Mouse (Mus musculus) small intestine, adult 2 months (tissue): Measurements from ENCODE around the gene Tspan14.

Source experiments
- CTCF ChIP-seq: fragments of 200-500 bp; IDR thresholded peaks from 2 replicates; pipeline ENCODE4 v1.5.1; 2012; ENCODE audit warnings: low read depth, mild to moderate bottlenecking, control low read depth, inconsistent platforms, low read length, moderate library complexity, mixed read lengths; ENCODE audit not compliant: insufficient replicate concordance, insufficient read length; ENCODE audit errors: extremely low read depth
- POLR2A ChIP-seq: fragments of 200-500 bp; IDR thresholded peaks from 2 replicates; pipeline ENCODE4 v1.6.1; 2012; ENCODE audit warnings: low read depth, mild to moderate bottlenecking, control low read depth, inconsistent platforms, low read length, moderate library complexity

GRCm38 (mm10) chr14:40915838-40916237 lies 50.8 kb downstream of the Tspan14 start:
- TF ChIP-seq CTCF = no peak
- no peak for TF ChIP-seq POLR2A
